Mouse (Mus musculus): Measurements from ENCODE around the gene Rbfox3. TPM values are rescaled to one million over a fixed set of nuclear protein-coding genes. Genes with fewer than 3 reads are reported as not detected.
A peak's percentile ranks its signal among the peaks of the same experiment; 100 is the strongest.

Rbfox3 gene
- polyA plus RNA-seq, 1 experiment from 2014 or later: 69.3 TPM

DNA sequence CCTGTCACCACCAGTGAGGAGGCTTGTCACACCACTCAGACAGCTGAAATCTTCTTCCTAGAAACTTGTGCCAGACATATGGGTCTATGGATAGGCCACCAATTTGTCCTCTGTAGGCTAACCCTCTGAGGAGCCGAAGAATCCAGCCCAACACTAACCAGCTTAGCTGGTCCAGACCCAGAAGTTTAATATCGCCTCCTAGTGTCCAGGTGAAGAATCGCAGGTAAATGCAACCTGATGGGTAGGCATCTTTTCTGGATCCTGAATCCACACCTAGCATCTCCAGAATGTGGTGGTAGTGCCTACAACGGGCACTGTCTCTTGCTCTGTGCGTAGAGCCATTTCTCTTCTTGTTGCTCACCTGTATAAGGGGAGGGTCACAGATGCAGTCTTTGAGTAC, 391.1 kb downstream of the Rbfox3 start:
- H3K9ac ChIP-seq: no peak overlapping the region
- no peak overlapping the region for H3K4me2 ChIP-seq (replicated peaks)
- DNase-seq (ENCODE audit: low spot score): no peak
- H3K36me3 ChIP-seq (replicated peaks; ENCODE audit: control insufficient read depth, insufficient read depth): no peaks in the 10 kb centered on the region
- H3K4me1 ChIP-seq (replicated peaks; ENCODE audit: control insufficient read depth, insufficient read depth, low read length): peaks cover 10% of the 10 kb centered on the region
- no peaks in the 10 kb centered on the region for H3K27me3 ChIP-seq (ENCODE audit: control insufficient read depth, insufficient read depth, low read length)
- ATAC-seq (ENCODE audit: low FRiP score): no peak
- 64% methylated on average over 5 of the region's 5 CpGs for WGBS
- no peak overlapping the region for H3K27ac ChIP-seq
- H3K9me3 ChIP-seq (ENCODE audit: control insufficient read depth, low read length): no peaks in the 10 kb centered on the region
- H3K4me3 ChIP-seq (replicated peaks; ENCODE audit: low read length): no peak overlapping the region

DNA sequence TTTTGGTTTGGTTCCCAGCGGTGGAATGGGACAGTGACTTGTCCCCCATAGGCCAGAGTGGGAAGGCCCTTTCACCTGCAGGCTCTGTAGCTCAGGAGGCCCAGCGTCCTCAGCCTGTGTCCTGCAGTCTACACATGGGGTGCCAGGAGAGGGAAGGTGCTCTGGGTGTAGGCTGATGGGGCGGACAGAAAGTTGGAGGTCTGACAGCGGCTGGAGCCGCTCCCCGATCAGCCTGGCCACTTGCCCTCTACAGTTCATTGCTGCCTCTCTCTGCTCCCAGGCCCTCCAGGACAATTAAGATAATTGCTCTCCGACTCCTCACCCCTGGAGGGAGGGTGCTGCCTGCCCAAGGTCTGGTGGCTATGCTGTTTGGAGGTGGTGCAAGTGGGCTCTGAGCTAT, 392.7 kb downstream of the Rbfox3 start:
- Histone ChIP-seq H3K4me2 (replicated peaks) (no peak overlapping the region), H3K27me3 (ENCODE audit: control insufficient read depth, insufficient read depth, low read length) (no peaks in the 10 kb centered on the region), H3K4me1 (replicated peaks; ENCODE audit: control insufficient read depth, insufficient read depth, low read length) (no peaks in the 10 kb centered on the region), H3K36me3 (replicated peaks; ENCODE audit: control insufficient read depth, insufficient read depth) (no peaks in the 10 kb centered on the region), H3K9me3 (ENCODE audit: control insufficient read depth, low read length) (no peaks in the 10 kb centered on the region), H3K27ac (no peak overlapping the region), H3K4me3 (replicated peaks; ENCODE audit: low read length) (no peak overlapping the region), H3K9ac (no peak overlapping the region)
- WGBS: 86% methylated on average over 7 of the region's 7 CpGs
- ATAC-seq (ENCODE audit: low FRiP score) (no peak), DNase-seq (ENCODE audit: low spot score) (no peak)

- Histone ChIP-seq H3K9me3 (ENCODE audit: control insufficient read depth, low read length) (no peaks in the 10 kb centered on the region), H3K9ac (no peak overlapping the region), H3K27me3 (ENCODE audit: control insufficient read depth, insufficient read depth, low read length) (no peaks in the 10 kb centered on the region), H3K27ac (no peak overlapping the region), H3K4me2 (replicated peaks) (no peak overlapping the region), H3K4me3 (replicated peaks; ENCODE audit: low read length) (no peak overlapping the region), H3K36me3 (replicated peaks; ENCODE audit: control insufficient read depth, insufficient read depth) (no peaks in the 10 kb centered on the region), H3K4me1 (replicated peaks; ENCODE audit: control insufficient read depth, insufficient read depth, low read length) (peaks cover 5% of the 10 kb centered on the region)
- DNase-seq (ENCODE audit: low spot score): no peak
- ATAC-seq (ENCODE audit: low FRiP score): no peak
- WGBS: 76% methylated on average over 7 of the region's 7 CpGs
These were observed 393.5 kb downstream of the Rbfox3 start for GRCm38 (mm10) chr11:118517924-118518323.

DNA sequence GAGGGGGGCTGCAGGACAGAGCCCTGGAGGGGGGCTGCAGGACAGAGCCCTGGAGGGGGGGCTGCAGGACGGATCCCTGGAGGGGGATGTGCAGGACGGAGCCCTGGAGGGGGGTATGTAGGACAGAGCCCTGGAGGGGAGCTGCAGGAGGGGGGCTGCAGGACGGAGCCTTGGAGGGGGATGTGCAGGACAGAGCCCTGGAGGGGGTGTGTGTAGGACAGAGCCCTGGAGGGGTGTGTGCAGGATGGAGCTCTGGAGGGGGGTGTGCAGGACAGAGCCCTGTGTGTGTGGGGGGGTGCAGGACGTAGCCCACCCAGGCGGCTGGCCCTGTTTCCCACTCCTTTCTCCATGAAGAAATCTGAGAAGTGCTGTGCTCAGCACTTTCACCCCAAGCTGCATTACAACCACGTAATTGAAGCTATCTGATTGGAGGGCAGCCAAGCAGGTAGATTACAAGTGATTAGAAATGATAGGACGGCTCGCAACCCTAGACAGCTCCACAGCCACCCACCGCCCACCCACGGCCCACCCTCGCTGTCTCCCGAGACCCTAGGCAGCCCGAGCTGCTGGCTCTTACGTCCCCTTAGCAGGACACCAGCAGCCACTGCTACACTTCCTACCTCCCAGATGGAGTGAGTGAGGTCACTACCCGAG, 399.0 kb downstream of the Rbfox3 start:
- H3K9ac ChIP-seq: peak overlapping the region; percentile 8; the same call in 1 of the 2 replicates
- no peaks in the 10 kb centered on the region for H3K36me3 ChIP-seq (replicated peaks; ENCODE audit: control insufficient read depth, insufficient read depth)
- DNase-seq (ENCODE audit: low spot score) (peak; percentile 45), ATAC-seq (ENCODE audit: low FRiP score) (peak; percentile 54)
- 36% methylated on average over 14 of the region's 15 CpGs for WGBS
- no peak overlapping the region for H3K4me2 ChIP-seq (replicated peaks)
- H3K9me3 ChIP-seq (ENCODE audit: control insufficient read depth, low read length): no peaks in the 10 kb centered on the region
- peak overlapping the region; percentile 66 for H3K27ac ChIP-seq
- H3K4me3 ChIP-seq (replicated peaks; ENCODE audit: low read length): no peak overlapping the region
- peaks cover 21% of the 10 kb centered on the region for H3K4me1 ChIP-seq (replicated peaks; ENCODE audit: control insufficient read depth, insufficient read depth, low read length)
- no peaks in the 10 kb centered on the region for H3K27me3 ChIP-seq (ENCODE audit: control insufficient read depth, insufficient read depth, low read length)

GRCm38 (mm10) chr11:118511851-118512250, 399.5 kb downstream of the Rbfox3 start:
- no peak overlapping the region for H3K9ac ChIP-seq
- peak; percentile 28; the same call in 1 of the 2 replicates for ATAC-seq (ENCODE audit: low FRiP score)
- WGBS: 44% methylated on average over 6 of the region's 6 CpGs

DNA sequence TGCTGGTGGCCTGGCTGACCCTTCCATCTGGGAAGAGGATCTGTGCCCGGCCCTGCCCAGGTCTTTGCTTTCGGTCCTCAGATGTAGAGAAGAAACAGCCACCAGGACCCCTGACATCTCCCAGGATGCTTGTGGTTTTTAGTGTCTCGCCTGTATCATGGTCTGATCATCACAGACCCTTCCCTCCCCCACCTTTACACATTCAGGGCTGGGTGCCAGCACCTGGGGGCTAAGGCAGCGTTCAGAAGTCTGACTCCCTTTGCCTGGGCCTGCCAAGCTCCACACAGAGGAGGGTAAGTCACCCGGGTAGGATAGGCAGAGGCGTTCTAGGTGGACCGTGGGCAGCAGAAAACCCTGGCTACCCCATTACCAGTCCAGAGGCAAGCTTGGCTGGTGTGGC, 403.1 kb downstream of the Rbfox3 start:
- no peaks in the 10 kb centered on the region for H3K27me3 ChIP-seq (ENCODE audit: control insufficient read depth, insufficient read depth, low read length)
- peaks cover 20% of the 10 kb centered on the region for H3K4me1 ChIP-seq (replicated peaks; ENCODE audit: control insufficient read depth, insufficient read depth, low read length)
- H3K9ac ChIP-seq: no peak overlapping the region
- 79% methylated on average over 7 of the region's 7 CpGs for WGBS
- no peaks in the 10 kb centered on the region for H3K9me3 ChIP-seq (ENCODE audit: control insufficient read depth, low read length)
- ATAC-seq (ENCODE audit: low FRiP score) (no peak), DNase-seq (ENCODE audit: low spot score) (no peak)
- no peak overlapping the region for H3K27ac ChIP-seq
- H3K36me3 ChIP-seq (replicated peaks; ENCODE audit: control insufficient read depth, insufficient read depth): no peaks in the 10 kb centered on the region
- H3K4me2 ChIP-seq (replicated peaks): no peak overlapping the region
- no peak overlapping the region for H3K4me3 ChIP-seq (replicated peaks; ENCODE audit: low read length)

More at GRCm38 (mm10) chr11:118511851-118512250, 399.5 kb downstream of the Rbfox3 start:
- Histone ChIP-seq H3K4me2 (replicated peaks) (no peak overlapping the region), H3K4me1 (replicated peaks; ENCODE audit: control insufficient read depth, insufficient read depth, low read length) (peaks cover 21% of the 10 kb centered on the region), H3K27me3 (ENCODE audit: control insufficient read depth, insufficient read depth, low read length) (no peaks in the 10 kb centered on the region), H3K9me3 (ENCODE audit: control insufficient read depth, low read length) (no peaks in the 10 kb centered on the region), H3K4me3 (replicated peaks; ENCODE audit: low read length) (no peak overlapping the region), H3K27ac (peak overlapping the region; percentile 66), H3K36me3 (replicated peaks; ENCODE audit: control insufficient read depth, insufficient read depth) (no peaks in the 10 kb centered on the region)
- peak; percentile 55 for DNase-seq (ENCODE audit: low spot score)

DNA sequence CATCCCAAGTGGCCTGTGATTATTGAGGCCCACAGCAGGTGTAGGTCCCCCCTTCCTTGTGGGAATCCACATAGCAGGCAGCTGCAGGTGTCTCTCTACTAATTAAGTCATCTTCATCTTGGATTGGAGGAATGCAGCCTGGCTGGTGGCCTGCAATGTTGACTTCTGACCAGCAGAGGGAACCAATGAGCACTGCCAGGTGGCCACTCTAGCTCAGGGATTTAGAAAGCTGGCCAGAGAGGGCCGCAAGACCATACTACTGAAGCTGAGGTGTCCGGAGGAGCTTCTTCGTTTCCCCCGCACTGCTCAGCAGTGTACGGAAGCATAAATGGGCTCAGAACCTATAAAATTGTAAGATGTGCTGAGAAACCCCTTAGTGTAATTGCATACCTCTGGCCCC, 403.5 kb downstream of the Rbfox3 start:
- Histone ChIP-seq H3K4me1 (replicated peaks; ENCODE audit: control insufficient read depth, insufficient read depth, low read length) (peaks cover 15% of the 10 kb centered on the region), H3K27ac (no peak overlapping the region), H3K9ac (no peak overlapping the region), H3K27me3 (ENCODE audit: control insufficient read depth, insufficient read depth, low read length) (no peaks in the 10 kb centered on the region), H3K36me3 (replicated peaks; ENCODE audit: control insufficient read depth, insufficient read depth) (no peaks in the 10 kb centered on the region; the same call in 1 of the 2 replicates), H3K9me3 (ENCODE audit: control insufficient read depth, low read length) (no peaks in the 10 kb centered on the region), H3K4me3 (replicated peaks; ENCODE audit: low read length) (no peak overlapping the region), H3K4me2 (replicated peaks) (no peak overlapping the region)
- ATAC-seq (ENCODE audit: low FRiP score) (no peak), DNase-seq (ENCODE audit: low spot score) (peak; percentile 90)
- WGBS: 37% methylated on average over 5 of the region's 5 CpGs

DNA sequence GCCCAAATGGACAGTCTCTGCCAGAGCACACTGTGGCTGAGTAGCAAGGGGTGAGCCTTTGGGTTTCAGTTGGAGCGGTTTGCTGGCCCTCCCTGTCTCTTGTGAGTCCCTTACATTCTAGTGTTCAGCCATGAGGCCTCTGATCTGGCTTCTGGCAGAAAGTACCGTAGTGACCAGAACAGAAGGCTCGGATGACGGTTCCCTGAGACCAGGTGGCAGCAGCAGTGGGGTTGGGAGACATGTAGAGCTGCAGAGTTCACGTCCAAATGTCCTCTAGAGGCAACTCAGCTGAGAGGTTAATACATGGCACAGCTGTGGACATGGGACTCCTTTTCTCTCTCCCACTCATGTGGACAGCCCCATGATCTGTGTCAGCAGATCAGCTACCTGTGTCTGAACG, 404.3 kb downstream of the Rbfox3 start:
- Histone ChIP-seq H3K9me3 (ENCODE audit: control insufficient read depth, low read length) (no peaks in the 10 kb centered on the region), H3K9ac (no peak overlapping the region), H3K4me1 (replicated peaks; ENCODE audit: control insufficient read depth, insufficient read depth, low read length) (peaks cover 7% of the 10 kb centered on the region), H3K27me3 (ENCODE audit: control insufficient read depth, insufficient read depth, low read length) (no peaks in the 10 kb centered on the region), H3K27ac (no peak overlapping the region), H3K4me2 (replicated peaks) (no peak overlapping the region), H3K36me3 (replicated peaks; ENCODE audit: control insufficient read depth, insufficient read depth) (no peaks in the 10 kb centered on the region; the same call in 1 of the 2 replicates), H3K4me3 (replicated peaks; ENCODE audit: low read length) (no peak overlapping the region)
- no peak for ATAC-seq (ENCODE audit: low FRiP score)
- 88% methylated on average over 6 of the region's 6 CpGs for WGBS
- no peak for DNase-seq (ENCODE audit: low spot score)

GRCm38 (mm10) chr11:118504180-118504454, 407.3 kb downstream of the Rbfox3 start:
- Histone ChIP-seq H3K36me3 (replicated peaks; ENCODE audit: control insufficient read depth, insufficient read depth) (peaks cover 6% of the 10 kb centered on the region; the same call in 1 of the 2 replicates), H3K27me3 (ENCODE audit: control insufficient read depth, insufficient read depth, low read length) (no peaks in the 10 kb centered on the region), H3K4me2 (replicated peaks) (no peak overlapping the region), H3K27ac (no peak overlapping the region), H3K9ac (no peak overlapping the region), H3K9me3 (ENCODE audit: control insufficient read depth, low read length) (no peaks in the 10 kb centered on the region), H3K4me1 (replicated peaks; ENCODE audit: control insufficient read depth, insufficient read depth, low read length) (no peaks in the 10 kb centered on the region), H3K4me3 (replicated peaks; ENCODE audit: low read length) (no peak overlapping the region)
- ATAC-seq (ENCODE audit: low FRiP score): no peak
- DNase-seq (ENCODE audit: low spot score): no peak
- WGBS: 67% methylated on average over 5 of the region's 5 CpGs

All from hindbrain, embryonic 14.5 days (tissue).